Mouse (Mus musculus) hindbrain, embryonic 11.5 days (tissue): Measurements from ENCODE around the gene Adssl1. TPM values are rescaled to one million over a fixed set of nuclear protein-coding genes. Genes with fewer than 3 reads are reported as not detected.

Source experiments
- ATAC-seq: fragments of 200-750 bp; cut with Nextera tagmentation; 2 replicates; pipeline ENCODE4 v1.8.0; 2017; ENCODE audit warnings: mild to moderate bottlenecking, moderate TSS enrichment, moderate library complexity; ENCODE audit not compliant: low FRiP score
- DNase-seq: peaks from one replicate; pipeline ENCODE4 v3.0.0-alpha.2; 2015; ENCODE audit warnings: low spot score
- H3K27ac ChIP-seq: fragments of 300-500 bp; sonication (generic); 2 replicates; pipeline ENCODE4 v1.5.1; 2014; ENCODE audit warnings: mild to moderate bottlenecking, low read depth, low read length
- H3K27me3 ChIP-seq: fragments of 300-500 bp; sonication (generic); 2 replicates; pipeline ENCODE4 v1.6.1; 2014; ENCODE audit warnings: mild to moderate bottlenecking, low read length, moderate library complexity, mixed read lengths; ENCODE audit not compliant: control insufficient read depth, insufficient read depth
- H3K36me3 ChIP-seq: fragments of 300-500 bp; sonication (generic); 2 replicates; pipeline ENCODE4 v1.6.1; 2014; ENCODE audit warnings: mild to moderate bottlenecking, low read length, moderate library complexity, mixed read lengths; ENCODE audit not compliant: control insufficient read depth, insufficient read depth
- H3K4me1 ChIP-seq: fragments of 300-500 bp; sonication (generic); replicated peaks from 2 replicates; pipeline ENCODE4 v1.6.1; 2014; ENCODE audit warnings: low read length, mixed read lengths; ENCODE audit not compliant: control insufficient read depth, insufficient read depth
- H3K4me2 ChIP-seq: fragments of 300-500 bp; sonication (generic); replicated peaks from 2 replicates; pipeline ENCODE4 v1.6.1; 2014; ENCODE audit warnings: mild to moderate bottlenecking, low read depth, low read length
- H3K4me3 ChIP-seq: fragments of 300-500 bp; sonication (generic); 2 replicates; pipeline ENCODE4 v1.5.1; 2014; ENCODE audit warnings: low read depth, low read length
- H3K9ac ChIP-seq: fragments of 300-500 bp; sonication (generic); 2 replicates; pipeline ENCODE4 v1.6.1; 2014; ENCODE audit warnings: low read depth, low read length
- H3K9me3 ChIP-seq: fragments of 300-500 bp; sonication (generic); 2 replicates; pipeline ENCODE4 v1.6.1; 2016; ENCODE audit warnings: low read length; ENCODE audit not compliant: control insufficient read depth
- WGBS: fragments of 180-500 bp; shearing (Covaris S2); extraction: QIAGEN DNeasy Blood & Tissue Kit; methylation state at CpG from one replicate; pipeline ENCODE4 v1.1.7; 2014; 5-methylcytosine and 5-hydroxymethylcytosine counted together
- polyA plus RNA-seq: library from polyadenylated mRNA; unstranded; fragments of >200 nt; fragmentation: Nextera tagmentation; extraction: Ambion mirVana; gene quantifications from 2 replicates; pipeline ENCODE4 v1.2.1, GENCODE M21; 2014

The Adssl1 gene
- polyA plus RNA-seq, 1 experiment from 2014 or later, result 2.1 TPM

GRCm38 (mm10) chr12:112596891-112597500 lies 22.8 kb upstream of the Adssl1 start:
- ATAC-seq, result no peak
- 73% methylated on average over 14 of the region's 14 CpGs for WGBS
- Histone ChIP-seq H3K9me3 (no peaks in the 10 kb centered on the region), H3K27me3 (no peaks in the 10 kb centered on the region), H3K4me3 (no peak overlapping the region), H3K36me3 (no peaks in the 10 kb centered on the region), H3K4me1 (no peaks in the 10 kb centered on the region), H3K27ac (no peak overlapping the region), H3K9ac (no peak overlapping the region), H3K4me2 (no peak overlapping the region)
- no peak for DNase-seq

- ATAC-seq (no peak), DNase-seq (no peak)
- H3K27ac ChIP-seq, result no peak overlapping the region
- H3K36me3 ChIP-seq, result no peaks in the 10 kb centered on the region
- H3K4me3 ChIP-seq, result no peak overlapping the region
- no peaks in the 10 kb centered on the region for H3K27me3 ChIP-seq
- 87% methylated on average over 8 of the region's 8 CpGs for WGBS
- H3K9me3 ChIP-seq, result no peaks in the 10 kb centered on the region
- no peak overlapping the region for H3K4me2 ChIP-seq
- no peak overlapping the region for H3K9ac ChIP-seq
- no peaks in the 10 kb centered on the region for H3K4me1 ChIP-seq
These were observed 22.2 kb upstream of the Adssl1 start for GRCm38 (mm10) chr12:112597618-112598017.

GRCm38 (mm10) chr12:112599198-112599597 lies 20.6 kb upstream of the Adssl1 start:
- H3K36me3 ChIP-seq, result no peaks in the 10 kb centered on the region
- no peak overlapping the region for H3K27ac ChIP-seq
- DNase-seq (no peak), ATAC-seq (no peak)
- no peak overlapping the region for H3K4me3 ChIP-seq
- H3K9ac ChIP-seq, result no peak overlapping the region
- no peaks in the 10 kb centered on the region for H3K4me1 ChIP-seq
- no peaks in the 10 kb centered on the region for H3K27me3 ChIP-seq
- 40% methylated on average over 4 of the region's 4 CpGs for WGBS
- no peaks in the 10 kb centered on the region for H3K9me3 ChIP-seq
- no peak overlapping the region for H3K4me2 ChIP-seq

- Histone ChIP-seq H3K4me2 (no peak overlapping the region), H3K36me3 (no peaks in the 10 kb centered on the region), H3K27me3 (no peaks in the 10 kb centered on the region), H3K4me3 (no peak overlapping the region), H3K9me3 (no peaks in the 10 kb centered on the region), H3K27ac (no peak overlapping the region), H3K4me1 (no peaks in the 10 kb centered on the region), H3K9ac (no peak overlapping the region)
- ATAC-seq, result no peak
- no peak for DNase-seq
- WGBS, result 84% methylated on average over 30 of the region's 30 CpGs
These were observed 19.8 kb upstream of the Adssl1 start for GRCm38 (mm10) chr12:112599942-112600611.

GRCm38 (mm10) chr12:112604022-112604421 lies 15.8 kb upstream of the Adssl1 start:
- H3K4me3 ChIP-seq, result no peak overlapping the region
- ATAC-seq (no peak), DNase-seq (no peak)
- no peak overlapping the region for H3K4me2 ChIP-seq
- no peaks in the 10 kb centered on the region for H3K9me3 ChIP-seq
- H3K9ac ChIP-seq, result no peak overlapping the region
- 89% methylated on average over 5 of the region's 5 CpGs for WGBS
- no peak overlapping the region for H3K27ac ChIP-seq
- no peaks in the 10 kb centered on the region for H3K36me3 ChIP-seq
- H3K27me3 ChIP-seq, result no peaks in the 10 kb centered on the region
- H3K4me1 ChIP-seq, result no peaks in the 10 kb centered on the region

GRCm38 (mm10) chr12:112604709-112605649 lies 14.9 kb upstream of the Adssl1 start:
- Histone ChIP-seq H3K27me3 (no peaks in the 10 kb centered on the region), H3K4me1 (no peaks in the 10 kb centered on the region), H3K27ac (no peak overlapping the region), H3K4me2 (no peak overlapping the region), H3K9ac (no peak overlapping the region), H3K4me3 (no peak overlapping the region), H3K36me3 (no peaks in the 10 kb centered on the region), H3K9me3 (no peaks in the 10 kb centered on the region)
- 64% methylated on average over 20 of the region's 20 CpGs for WGBS
- DNase-seq (peak; percentile 67), ATAC-seq (peak; percentile 62)

- Histone ChIP-seq H3K36me3 (no peaks in the 10 kb centered on the region), H3K27ac (no peak overlapping the region), H3K4me1 (no peaks in the 10 kb centered on the region), H3K9me3 (no peaks in the 10 kb centered on the region), H3K27me3 (no peaks in the 10 kb centered on the region), H3K4me3 (no peak overlapping the region), H3K4me2 (no peak overlapping the region), H3K9ac (no peak overlapping the region)
- DNase-seq (peak; percentile 82), ATAC-seq (peak; percentile 66; the same call in 1 of the 2 replicates)
- WGBS, result 50% methylated on average over 6 of the region's 6 CpGs
These were observed 14.1 kb upstream of the Adssl1 start for GRCm38 (mm10) chr12:112605766-112606165.

GRCm38 (mm10) chr12:112606998-112607397 lies 12.8 kb upstream of the Adssl1 start:
- DNase-seq (no peak), ATAC-seq (no peak)
- Histone ChIP-seq H3K27ac (no peak overlapping the region), H3K27me3 (no peaks in the 10 kb centered on the region), H3K4me3 (no peak overlapping the region), H3K4me2 (no peak overlapping the region), H3K9me3 (no peaks in the 10 kb centered on the region), H3K9ac (no peak overlapping the region), H3K4me1 (no peaks in the 10 kb centered on the region), H3K36me3 (no peaks in the 10 kb centered on the region)
- WGBS, result 78% methylated on average over 6 of the region's 6 CpGs
